ENCODE assay signal across 14 mouse cellular contexts in the genomic region with DNA sequence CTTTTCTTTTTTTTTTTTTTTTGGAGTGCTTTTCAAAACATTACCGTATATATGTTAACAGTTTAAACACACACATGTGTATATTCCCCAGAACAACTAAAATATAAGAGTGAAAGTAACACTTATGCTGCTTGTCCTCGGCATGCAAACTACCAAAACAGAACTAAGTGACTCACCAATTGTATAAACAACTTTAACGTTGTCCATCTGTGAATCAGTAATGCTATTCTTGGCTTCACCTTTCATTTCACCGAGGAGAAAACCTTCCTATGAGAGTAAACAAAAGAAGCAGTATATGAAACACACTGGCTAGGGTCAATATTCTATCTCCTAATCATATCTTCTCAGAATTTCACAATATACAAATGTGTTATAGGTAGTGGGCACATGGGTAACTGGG.
"Had no signal": no experiment of that assay in that cellular context is flagged by ENCODE, and none has a peak within 500 bp of the region (broad histone marks: within the 10 kb centered on the region; RNA-seq: fewer than 3 reads in every experiment).

No protein-coding gene starts in this region.

- DNase-seq: retina, postnatal 1 day; right cerebral cortex, adult 18-20 months; right cerebral cortex, postnatal 14 days; right cerebral cortex, postnatal 25 days; right cerebral cortex, postnatal 4 days; spleen, adult 18-20 months; thymus, adult 18-20 months; thymus, adult 2 months; thymus, postnatal 25 days; thymus, postnatal 36 days had no signal

- H3K4me3 ChIP-seq: neural tube, embryonic 12.5 days; neural tube, embryonic 13.5 days; neural tube, embryonic 15.5 days; stomach, embryonic 15.5 days had no signal

- H3K4me2 ChIP-seq: neural tube, embryonic 12.5 days; neural tube, embryonic 13.5 days; neural tube, embryonic 15.5 days; stomach, embryonic 15.5 days had no signal

- H3K27me3 ChIP-seq: neural tube, embryonic 12.5 days; neural tube, embryonic 13.5 days; neural tube, embryonic 15.5 days; stomach, embryonic 15.5 days had no signal
